Mouse (Mus musculus): ENCODE results near the gene Fyn.

GRCm38 (mm10) chr10:39582385-39582784 lies 213.7 kb downstream of the Fyn start:
- TF ChIP-seq CTCF (IDR thresholded peaks at IDR 0.05; ENCODE audit: low read depth) (no peak), EP300 (IDR thresholded peaks at IDR 0.05; ENCODE audit: low read depth) (no peak)

All from liver, postnatal 0 days (tissue).